ENCODE assay signal across 8 mouse cellular contexts in genomic region chr2:128892180-128892721, GRCm38 (mm10). TPM values are rescaled to one million over a fixed set of nuclear protein-coding genes. Genes with fewer than 3 reads are reported as not detected.
DNase-seq lines count a peak whose midpoint lies in the region; ATAC-seq and TF ChIP-seq lines count a peak whose summit lies in the region.

No protein-coding gene starts in this region.

- H3K36me3 ChIP-seq in heart, embryonic 10.5 days: no peaks in the 10 kb centered on the region
- H3K36me3 ChIP-seq in forebrain, embryonic 13.5 days (ENCODE audit: poor library complexity, severe bottlenecking): no peaks in the 10 kb centered on the region
- H3K36me3 ChIP-seq in liver, embryonic 12.5 days: no peaks in the 10 kb centered on the region
- H3K36me3 ChIP-seq in stomach, postnatal 0 days (ENCODE audit: control insufficient read depth, insufficient read depth, low read length): no peaks in the 10 kb centered on the region

- ATAC-seq in forebrain, embryonic 13.5 days: no peak
- ATAC-seq in liver, embryonic 12.5 days: no peak
- ATAC-seq in stomach, postnatal 0 days (ENCODE audit: low FRiP score, low TSS enrichment): peak; percentile 57

- no peaks in the 10 kb centered on the region for H3K9me3 ChIP-seq in heart, embryonic 10.5 days
- H3K9me3 ChIP-seq in forebrain, embryonic 13.5 days (replicated peaks): no peaks in the 10 kb centered on the region
- peaks cover 5% of the 10 kb centered on the region; the same call in 1 of the 2 replicates for H3K9me3 ChIP-seq in liver, embryonic 12.5 days (replicated peaks)
- H3K9me3 ChIP-seq in stomach, postnatal 0 days (ENCODE audit: control insufficient read depth, low read length): no peaks in the 10 kb centered on the region

- TF ChIP-seq CTCF in bone marrow macrophage, adult 2 months (IDR thresholded peaks at IDR 0.05; ENCODE audit: low read depth, low read length): no peak
- TF ChIP-seq CTCF in stomach, postnatal 0 days (IDR thresholded peaks at IDR 0.05; ENCODE audit: low read depth): no peak

- TF ChIP-seq EP300 in stomach, postnatal 0 days (optimal IDR thresholded peaks at IDR 0.05): no peak

- DNase-seq in heart, embryonic 10.5 days (ENCODE audit: low spot score): no peak
- DNase-seq in heart, adult 18-20 months: no peak
- DNase-seq in stomach, postnatal 0 days (ENCODE audit: low spot score): peak; percentile 45
- no peak for DNase-seq in layer of hippocampus, adult 11-12 months (ENCODE audit: low spot score)
- no peak for DNase-seq in frontal cortex, adult 2 months (ENCODE audit: extremely low spot score in 1 of 2, low spot score in 1 of 2)

- peak overlapping the region; percentile 78 for H3K4me2 ChIP-seq in forebrain, embryonic 13.5 days
- peak overlapping the region; percentile 61 for H3K4me2 ChIP-seq in liver, embryonic 12.5 days
- peak overlapping the region; percentile 66 for H3K4me2 ChIP-seq in stomach, postnatal 0 days (replicated peaks; ENCODE audit: low read depth)

- H3K9ac ChIP-seq in forebrain, embryonic 13.5 days: peak overlapping the region; percentile 59
- H3K9ac ChIP-seq in liver, embryonic 12.5 days: peak overlapping the region; percentile 37; the same call in 1 of the 2 replicates
- no peak overlapping the region for H3K9ac ChIP-seq in stomach, postnatal 0 days (ENCODE audit: low read length)

- 4% methylated on average over 35 of the region's 37 CpGs for WGBS in heart, embryonic 10.5 days
- WGBS in forebrain, embryonic 13.5 days: 4% methylated on average over 34 of the region's 37 CpGs
- WGBS in liver, embryonic 12.5 days (ENCODE audit: insufficient replicate concordance): 13% methylated on average over 36 of the region's 37 CpGs
- 5% methylated on average over 29 of the region's 37 CpGs for WGBS in stomach, postnatal 0 days

- peaks cover 14% of the 10 kb centered on the region; the same call in 1 of the 2 replicates for H3K4me1 ChIP-seq in heart, embryonic 10.5 days
- H3K4me1 ChIP-seq in bone marrow macrophage, adult 2 months (ENCODE audit: control insufficient read depth, insufficient read depth, low read length): no peaks in the 10 kb centered on the region
- peaks cover 5% of the 10 kb centered on the region; the same call in 1 of the 2 replicates for H3K4me1 ChIP-seq in forebrain, embryonic 13.5 days
- peaks cover 3% of the 10 kb centered on the region; the same call in 1 of the 2 replicates for H3K4me1 ChIP-seq in liver, embryonic 12.5 days
- no peaks in the 10 kb centered on the region for H3K4me1 ChIP-seq in stomach, postnatal 0 days (replicated peaks; ENCODE audit: control insufficient read depth, insufficient read depth)

- peak overlapping the region; percentile 59 for H3K4me3 ChIP-seq in heart, embryonic 10.5 days
- 0 out of 2 replicates have a peak overlapping the region, but pooled peaks have one; percentile 14 for H3K4me3 ChIP-seq in bone marrow macrophage, adult 2 months (ENCODE audit: insufficient read depth, low read length)
- peak overlapping the region; percentile 42 for H3K4me3 ChIP-seq in forebrain, embryonic 13.5 days
- peak overlapping the region; percentile 28 for H3K4me3 ChIP-seq in liver, embryonic 12.5 days
- H3K4me3 ChIP-seq in stomach, postnatal 0 days (ENCODE audit: low read depth, low read length): peak overlapping the region; percentile 34

- peak overlapping the region; percentile 74 for H3K27ac ChIP-seq in heart, embryonic 10.5 days
- H3K27ac ChIP-seq in bone marrow macrophage, adult 2 months (ENCODE audit: insufficient read depth, low read depth, low read length): no peak overlapping the region
- H3K27ac ChIP-seq in forebrain, embryonic 13.5 days: no peak overlapping the region
- H3K27ac ChIP-seq in liver, embryonic 12.5 days: no peak overlapping the region
- no peak overlapping the region for H3K27ac ChIP-seq in stomach, postnatal 0 days (replicated peaks)

- TF ChIP-seq POLR2A in bone marrow macrophage, adult 2 months (IDR thresholded peaks at IDR 0.05; ENCODE audit: borderline replicate concordance, low read depth, low read length): no peak

- H3K27me3 ChIP-seq in heart, embryonic 10.5 days (ENCODE audit: insufficient read depth, poor library complexity, severe bottlenecking): peaks cover 22% of the 10 kb centered on the region
- no peaks in the 10 kb centered on the region for H3K27me3 ChIP-seq in forebrain, embryonic 13.5 days
- peaks cover 18% of the 10 kb centered on the region for H3K27me3 ChIP-seq in liver, embryonic 12.5 days (replicated peaks)
- no peaks in the 10 kb centered on the region for H3K27me3 ChIP-seq in stomach, postnatal 0 days (ENCODE audit: control insufficient read depth, insufficient read depth, low read length)

RNA-seq across cellular contexts. Expression of gene Fbln7, which starts 29.5 kb away (rescaled TPM):
- polyA plus RNA-seq in heart, embryonic 10.5 days (2016; fragmentation: Nextera tagmentation; extraction: Ambion mirVana): 1.5 and 1.9 TPM in 2 replicates
- total RNA-seq in heart, adult 18-20 months (2021): under 1 TPM; 0.47 to 0.72 TPM
- polyA plus RNA-seq in bone marrow macrophage, adult 2 months (2012; ENCODE audit: insufficient read depth, insufficient read length, missing spikeins): not detected in 2 replicates
- 1.4 and 1.8 TPM in 2 replicates for polyA plus RNA-seq in forebrain, embryonic 13.5 days (2015; fragmentation: Nextera tagmentation; extraction: Ambion mirVana)
- 0.38 and 0.53 TPM in 2 replicates for polyA plus RNA-seq in liver, embryonic 12.5 days (2016; fragmentation: Nextera tagmentation; extraction: Ambion mirVana)
- polyA plus RNA-seq in stomach, postnatal 0 days (2015; fragmentation: Nextera tagmentation; extraction: Ambion mirVana): 2.3 and 2.5 TPM in 2 replicates
- 1.6 and 1.9 TPM in 2 replicates for polyA plus RNA-seq in frontal cortex, adult 2 months (2012; rRNA removed)

RNA-seq across cellular contexts. Expression of gene Zc3h8, which starts 51.6 kb away (rescaled TPM):
- 6.9 and 7.8 TPM in 2 replicates for polyA plus RNA-seq in heart, embryonic 10.5 days (2016; fragmentation: Nextera tagmentation; extraction: Ambion mirVana)
- 1 to 10 TPM; 7.5 to 8.7 TPM for total RNA-seq in heart, adult 18-20 months (2021)
- 4.1 and 4.7 TPM in 2 replicates for polyA plus RNA-seq in bone marrow macrophage, adult 2 months (2012; ENCODE audit: insufficient read depth, insufficient read length, missing spikeins)
- polyA plus RNA-seq in forebrain, embryonic 13.5 days (2015; fragmentation: Nextera tagmentation; extraction: Ambion mirVana): 9.3 and 10.3 TPM in 2 replicates
- 6.0 and 6.1 TPM in 2 replicates for polyA plus RNA-seq in liver, embryonic 12.5 days (2016; fragmentation: Nextera tagmentation; extraction: Ambion mirVana)
- polyA plus RNA-seq in stomach, postnatal 0 days (2015; fragmentation: Nextera tagmentation; extraction: Ambion mirVana): 4.6 and 4.8 TPM in 2 replicates
- polyA plus RNA-seq in frontal cortex, adult 2 months (2012; rRNA removed): 8.4 and 9.3 TPM in 2 replicates
